Mouse (Mus musculus) heart, adult 11 months (tissue): ENCODE data around the gene Mospd3.

Experiments
- DNase-seq: peaks from one replicate; pipeline ENCODE4 v3.0.0; 2022

Gene Mospd3

DNA sequence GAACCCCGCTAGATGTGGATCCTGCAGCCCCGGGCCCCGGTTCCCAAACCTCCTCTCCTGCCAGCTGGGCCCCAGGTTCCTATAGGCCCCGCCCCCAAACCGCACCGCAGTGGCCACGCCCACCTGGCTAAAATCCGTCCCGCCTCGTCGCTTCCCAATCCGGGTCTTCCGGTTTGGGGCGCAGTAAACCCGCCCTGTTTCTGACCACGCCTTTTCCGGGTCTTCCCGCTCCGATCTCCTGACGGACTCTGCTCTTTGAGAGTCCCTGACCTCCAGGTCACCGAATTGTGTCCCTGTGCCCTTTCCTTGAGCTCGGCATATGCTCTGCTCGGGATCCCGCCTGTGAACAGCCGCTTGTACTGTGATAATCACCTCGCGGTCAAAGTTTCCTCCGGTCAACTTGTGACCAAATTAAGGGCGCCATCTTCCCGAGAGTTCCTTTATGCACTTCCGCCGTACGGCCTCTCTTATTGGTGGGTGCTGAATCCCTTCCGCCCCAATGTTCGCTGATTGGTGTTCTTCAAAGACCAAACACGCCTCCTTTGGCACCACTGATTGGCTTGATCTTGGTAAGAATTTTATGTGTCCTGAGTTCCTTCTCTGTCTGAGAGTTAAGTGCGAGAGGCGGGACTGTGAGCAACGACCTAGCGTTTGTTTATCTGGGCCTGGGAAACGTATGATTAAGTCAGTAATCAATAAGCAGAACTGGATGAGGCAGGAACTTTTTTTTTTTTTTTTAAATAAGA lies at the start of gene Mospd3:
Gene Mospd3 (minus strand): TSS at position 440 of the 746 bp plus-strand sequence.
- DNase-seq = peak; percentile 100

DNA sequence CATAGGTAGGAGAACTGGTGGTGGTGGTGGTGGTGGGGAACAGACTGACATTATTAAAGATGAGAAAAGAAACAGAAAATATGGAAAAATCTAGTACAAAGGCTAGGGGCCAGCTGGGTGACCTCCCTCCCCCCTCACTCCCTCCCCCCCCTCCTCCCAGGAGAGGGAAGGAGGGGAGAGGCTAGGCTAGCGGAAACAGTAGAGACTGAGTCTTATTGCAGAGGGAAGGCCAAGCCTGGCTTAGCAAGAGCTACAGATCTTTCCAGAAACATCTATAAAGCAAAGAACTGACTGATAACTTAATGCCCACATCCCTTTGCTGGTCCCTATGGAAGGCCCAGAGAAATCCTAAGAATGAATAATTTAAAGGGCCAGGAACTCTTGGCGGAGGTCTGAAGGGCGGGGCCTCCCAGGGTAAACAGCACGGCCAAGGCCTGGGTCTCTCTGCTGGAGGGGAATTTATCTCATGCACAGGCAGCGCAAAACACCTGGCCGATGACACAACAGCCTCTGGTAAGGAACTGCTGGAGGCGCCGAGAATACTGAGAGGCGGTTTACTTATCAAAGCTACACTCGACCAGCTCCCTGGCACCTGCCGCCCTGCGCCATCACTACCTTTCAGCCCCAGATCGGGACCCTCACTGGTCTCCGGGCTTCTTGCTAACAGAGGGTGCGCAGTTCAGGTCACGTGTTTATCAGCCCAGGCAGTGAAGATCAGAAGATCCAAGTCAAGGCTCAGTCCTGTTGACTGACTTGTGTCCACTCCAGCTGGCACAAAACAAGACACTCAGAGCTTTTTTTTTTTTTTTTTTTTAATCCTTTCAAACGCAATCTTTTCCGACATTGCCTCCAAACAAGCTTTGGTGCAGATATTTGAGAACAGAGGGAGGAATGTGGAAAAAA lies 49.1 kb upstream of the Mospd3 start:
- DNase-seq = peak; percentile 94

DNA sequence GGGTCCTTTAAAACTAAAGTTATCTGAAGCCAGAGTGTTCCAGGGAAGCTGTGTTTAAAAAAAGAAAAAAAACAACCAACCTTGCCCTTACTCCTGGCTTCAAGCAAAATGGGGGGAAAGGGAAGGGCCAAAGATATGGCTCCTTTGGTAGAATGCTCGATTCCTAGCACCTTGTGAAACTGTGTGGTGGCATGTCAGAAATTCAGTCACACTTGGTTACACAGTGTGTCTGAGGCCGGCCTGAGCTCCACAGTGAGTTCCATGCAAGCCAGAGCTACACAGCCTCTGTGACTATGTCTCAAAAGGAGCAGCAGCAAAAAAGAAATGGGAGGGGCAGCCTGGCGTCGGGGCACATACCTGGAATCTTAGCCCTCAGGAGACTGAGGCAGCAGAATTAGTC lies 48.4 kb upstream of the Mospd3 start:
- DNase-seq = no peak

DNA sequence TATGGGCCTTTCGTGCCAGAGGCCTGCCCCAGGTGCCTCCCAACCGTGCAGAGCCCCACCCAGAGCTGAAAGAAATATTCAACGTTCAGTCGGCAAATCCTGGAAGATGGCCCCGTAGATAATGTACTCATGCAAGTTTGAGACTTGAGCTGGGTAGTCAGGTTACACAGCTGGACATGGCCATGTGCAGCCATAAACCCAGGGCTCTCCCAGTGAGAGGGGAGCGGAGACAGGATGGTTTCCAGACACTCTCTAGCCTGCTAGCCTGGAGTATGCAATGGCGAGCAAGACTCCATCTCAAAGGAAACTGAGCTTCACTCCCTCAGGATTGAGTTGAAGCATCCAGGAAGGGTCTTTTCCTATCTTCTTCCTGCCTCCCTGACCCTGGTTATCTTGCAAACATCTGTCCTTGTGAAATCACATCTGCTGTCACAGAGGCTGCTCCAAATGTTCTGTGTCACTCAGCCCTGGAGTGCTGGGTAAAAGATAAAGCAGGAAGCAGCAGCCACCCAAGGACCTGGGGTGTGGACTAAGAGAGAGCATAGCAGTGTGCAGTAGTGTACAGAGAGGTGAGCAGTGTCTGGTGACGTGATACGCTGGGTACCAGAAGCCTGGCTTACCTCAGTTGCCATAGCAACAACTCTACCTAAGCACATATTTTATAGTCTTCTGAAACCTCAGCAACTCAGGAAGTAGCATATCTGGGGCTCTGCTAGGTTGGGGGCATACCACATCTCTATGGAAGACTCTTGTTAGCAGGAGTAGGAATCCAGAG lies 47.2 kb upstream of the Mospd3 start:
- no peak for DNase-seq

DNA sequence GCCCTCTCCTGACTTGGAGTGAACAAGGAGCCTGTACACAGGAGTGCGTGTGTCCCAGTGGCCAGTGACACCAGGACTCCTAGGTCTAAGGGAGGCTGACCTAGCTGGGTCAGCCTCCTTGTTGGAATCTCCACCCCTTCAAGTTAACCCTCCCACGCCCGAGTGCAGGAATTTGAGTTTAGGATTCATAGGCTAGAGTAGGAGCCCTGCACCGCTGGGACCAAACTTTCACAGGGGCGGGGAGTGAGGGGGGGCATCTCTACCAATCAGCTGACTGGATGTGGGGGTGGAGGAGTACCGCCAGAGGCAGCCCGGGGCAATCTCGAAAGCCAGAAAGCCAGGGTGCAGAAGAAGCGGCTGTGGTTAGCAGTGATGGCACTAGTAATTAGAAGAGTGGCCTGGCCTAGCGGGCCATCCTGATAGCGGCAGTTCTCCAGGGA lies 44.8 kb upstream of the Mospd3 start, which contains the start of gene Irs3:
Gene Irs3 (minus strand): TSS at position 63 of the 440 bp plus-strand sequence.
- peak; percentile 97 for DNase-seq

DNA sequence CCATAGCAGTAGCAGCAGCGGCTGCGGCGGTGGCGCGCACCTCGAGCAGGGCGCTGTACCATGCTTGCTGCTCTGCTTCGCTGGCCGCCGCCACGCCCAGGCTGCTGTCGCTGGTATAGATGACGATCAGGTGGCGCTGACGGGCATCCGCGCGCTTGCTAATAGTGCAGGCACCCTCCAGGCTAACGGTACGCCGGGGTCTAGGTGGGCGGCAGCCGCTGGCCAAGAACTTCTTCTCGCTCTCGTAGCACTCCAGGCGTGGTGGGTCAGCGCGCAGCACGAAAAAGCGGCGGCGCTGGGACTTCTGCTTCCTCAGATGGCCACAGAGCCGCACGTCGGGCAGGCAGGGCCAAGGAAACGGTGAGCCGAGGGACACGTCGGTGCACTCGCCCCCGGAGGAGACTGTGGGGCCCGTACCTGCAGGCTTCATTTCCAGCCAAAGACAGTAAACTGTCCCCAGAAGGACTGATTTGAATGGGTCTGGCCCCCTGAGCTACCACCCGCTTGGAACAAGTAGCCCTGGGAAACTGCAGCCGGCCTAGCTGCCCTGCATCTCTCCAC lies 44.3 kb upstream of the Mospd3 start:
- DNase-seq = no peak

DNA sequence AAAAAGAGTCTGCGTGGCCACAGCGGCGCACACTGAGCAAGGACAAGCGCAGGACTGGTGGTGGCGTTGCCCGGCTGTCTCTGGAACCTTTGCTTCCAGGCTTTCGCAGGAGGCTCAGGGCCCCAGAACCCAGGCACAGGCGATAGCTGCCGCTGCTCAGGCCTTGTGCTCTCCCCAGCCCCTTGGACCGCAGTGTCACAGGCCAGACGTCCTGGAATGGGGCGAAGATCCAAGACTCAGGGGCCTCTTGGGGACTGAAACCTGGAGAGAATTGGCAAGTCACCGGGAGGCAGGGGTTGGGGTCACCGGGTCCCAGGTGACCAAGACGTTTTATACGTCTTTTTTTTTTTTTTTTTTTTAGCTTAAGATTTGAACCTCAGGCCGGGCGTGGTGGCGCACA lies 43.6 kb upstream of the Mospd3 start:
- no peak for DNase-seq

DNA sequence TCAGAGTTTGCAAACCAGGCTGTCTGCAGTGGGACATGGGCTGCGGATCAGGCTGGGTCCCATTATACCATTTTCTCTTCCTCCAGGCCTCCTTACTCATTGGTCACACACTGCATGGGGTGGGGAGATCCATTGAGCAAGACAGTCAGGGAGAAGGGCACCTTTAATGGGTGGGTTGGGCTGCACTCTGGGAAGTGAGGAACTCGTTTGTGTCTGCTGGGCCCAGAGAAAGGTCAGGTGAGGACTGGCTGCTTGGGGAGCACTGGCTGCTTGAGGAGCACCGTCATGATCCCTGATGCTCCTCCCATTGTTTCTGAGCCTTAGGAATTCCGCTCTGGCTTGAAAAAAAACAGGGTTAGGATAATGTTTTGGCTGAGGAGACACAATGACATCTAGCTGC lies 42.0 kb upstream of the Mospd3 start:
- DNase-seq = no peak

DNA sequence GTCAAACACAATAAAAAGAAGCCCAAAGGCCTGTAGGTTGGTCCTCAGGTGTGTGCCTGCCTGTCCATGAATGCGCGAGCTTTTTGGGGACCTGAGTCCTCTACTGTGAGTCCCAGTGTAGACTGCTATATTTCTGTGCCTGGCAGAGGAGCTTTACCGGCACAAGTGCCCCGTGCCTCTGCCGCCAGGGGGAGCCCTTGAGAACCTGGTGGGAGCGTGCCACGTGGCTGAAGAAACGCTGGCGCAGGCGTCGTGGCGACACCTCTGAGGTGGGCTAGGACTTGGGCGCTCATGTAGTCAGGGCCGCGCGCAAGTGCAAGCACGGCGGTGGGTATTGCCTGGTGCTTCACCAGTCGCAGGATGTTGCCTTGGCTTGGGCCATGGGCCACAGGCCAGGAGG lies 40.2 kb upstream of the Mospd3 start, which contains the start of gene Sap25:
Gene Sap25 (plus strand): TSS at position 281 of the 400 bp plus-strand sequence.
- no peak for DNase-seq

DNA sequence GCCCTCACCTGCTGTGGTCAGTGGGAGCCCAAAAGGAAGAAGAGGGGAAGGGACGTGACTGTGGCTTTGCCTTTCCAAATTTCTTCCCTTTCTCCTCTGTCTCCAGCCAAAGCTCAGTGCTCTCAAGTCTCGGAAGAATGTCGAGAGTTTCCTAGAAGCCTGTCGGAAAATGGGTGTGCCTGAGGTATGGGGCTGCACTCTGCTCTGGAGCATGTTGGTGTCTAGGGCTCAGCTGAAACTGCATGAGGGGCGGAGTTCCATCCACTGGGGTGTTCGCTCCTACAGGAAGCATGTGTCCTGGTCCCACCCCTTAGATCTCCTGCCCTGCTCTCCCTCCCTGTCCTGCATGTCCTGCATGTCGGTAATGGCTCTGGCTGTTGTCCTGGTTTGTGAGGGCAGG lies 38.6 kb upstream of the Mospd3 start:
- DNase-seq = no peak

DNA sequence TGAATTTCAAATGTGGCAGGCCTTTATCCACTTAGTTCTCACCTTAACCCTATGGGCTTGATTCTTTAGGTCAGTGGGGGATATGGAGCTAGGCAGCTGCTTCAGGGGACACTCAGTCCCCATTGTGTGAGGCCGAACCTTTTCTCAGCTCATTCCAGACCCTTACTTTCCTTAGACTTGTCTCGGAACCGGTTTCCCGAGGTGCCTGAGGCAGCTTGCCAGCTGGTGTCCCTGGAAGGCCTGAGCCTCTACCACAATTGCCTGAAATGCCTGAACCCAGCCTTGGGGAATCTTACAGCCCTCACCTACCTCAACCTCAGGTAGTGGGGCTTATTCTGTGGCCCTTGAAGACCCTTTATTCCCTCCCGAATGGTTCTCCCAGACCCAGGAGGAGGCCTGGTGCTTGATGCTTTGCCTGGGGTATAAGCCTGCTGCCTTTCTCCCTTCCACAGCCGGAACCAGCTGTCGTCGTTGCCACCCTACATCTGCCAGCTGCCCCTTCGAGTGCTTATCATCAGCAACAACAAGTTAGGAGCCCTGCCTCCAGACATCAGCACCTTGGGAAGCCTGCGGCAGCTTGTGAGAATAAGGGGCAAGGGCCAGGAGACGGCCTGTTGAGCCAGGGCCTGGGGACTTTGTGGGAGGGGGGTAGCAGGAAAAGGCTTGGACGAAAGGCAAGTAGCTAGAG lies 32.7 kb upstream of the Mospd3 start:
- DNase-seq = no peak

DNA sequence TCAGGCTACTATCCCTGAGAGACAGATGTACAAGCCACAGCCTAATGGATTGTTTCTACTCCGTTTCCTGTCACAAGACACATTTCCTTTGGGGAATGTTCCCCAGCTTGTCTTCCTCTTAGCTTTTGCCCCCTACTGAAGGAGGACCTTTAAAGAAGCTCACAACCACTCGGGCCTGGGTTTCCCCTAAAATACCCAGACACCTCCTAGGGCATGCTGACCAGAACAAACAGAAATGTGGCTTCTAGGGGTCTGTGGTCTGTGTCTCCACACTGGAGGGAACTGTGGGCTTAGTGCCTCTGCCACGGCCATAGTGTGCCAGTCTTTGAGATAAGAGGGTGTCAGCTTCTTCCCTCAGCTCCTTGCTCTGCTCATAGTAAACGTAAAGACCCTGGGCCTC lies 30.7 kb upstream of the Mospd3 start:
- no peak for DNase-seq

DNA sequence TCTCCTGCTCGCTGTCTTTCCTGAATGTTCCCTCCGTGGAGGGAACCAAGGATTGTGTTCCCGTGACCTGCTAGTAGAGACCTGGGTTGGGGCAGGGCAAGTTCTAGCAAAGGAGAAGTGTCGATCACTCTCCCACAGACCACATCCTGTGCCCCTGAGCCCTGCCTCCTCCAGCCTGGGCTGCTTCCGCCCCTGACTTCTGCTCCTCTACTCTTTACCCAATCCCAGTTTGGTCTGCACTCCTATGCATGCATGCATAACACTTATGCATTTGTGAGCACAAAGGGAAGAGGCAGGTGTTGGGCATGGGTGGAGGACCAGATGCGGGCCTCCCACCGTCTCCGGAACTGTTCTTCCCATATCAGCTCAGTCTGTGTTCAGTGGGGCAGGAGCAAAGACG lies 30.3 kb upstream of the Mospd3 start:
- DNase-seq = peak; percentile 97

DNA sequence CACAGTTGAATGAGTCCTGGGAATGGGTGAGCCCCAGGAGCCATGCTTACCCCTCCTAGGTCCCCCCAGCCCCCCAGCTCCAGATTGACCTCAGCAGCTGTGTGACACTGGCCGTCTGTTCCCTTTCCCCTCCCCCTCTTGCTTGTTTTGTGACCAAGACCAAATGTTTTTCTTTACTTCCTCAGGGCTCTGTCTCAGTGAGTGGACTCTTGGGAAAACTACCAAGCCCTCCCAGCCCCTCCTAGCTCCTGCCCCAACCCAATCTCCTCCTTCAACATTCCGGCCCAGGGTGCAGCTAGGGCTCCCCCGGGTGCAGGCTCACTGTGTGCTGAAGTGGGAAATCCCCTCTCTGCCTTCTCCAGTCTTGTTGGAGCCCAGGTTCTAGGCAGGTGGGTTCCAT lies 29.7 kb upstream of the Mospd3 start:
- DNase-seq = peak; percentile 98

DNA sequence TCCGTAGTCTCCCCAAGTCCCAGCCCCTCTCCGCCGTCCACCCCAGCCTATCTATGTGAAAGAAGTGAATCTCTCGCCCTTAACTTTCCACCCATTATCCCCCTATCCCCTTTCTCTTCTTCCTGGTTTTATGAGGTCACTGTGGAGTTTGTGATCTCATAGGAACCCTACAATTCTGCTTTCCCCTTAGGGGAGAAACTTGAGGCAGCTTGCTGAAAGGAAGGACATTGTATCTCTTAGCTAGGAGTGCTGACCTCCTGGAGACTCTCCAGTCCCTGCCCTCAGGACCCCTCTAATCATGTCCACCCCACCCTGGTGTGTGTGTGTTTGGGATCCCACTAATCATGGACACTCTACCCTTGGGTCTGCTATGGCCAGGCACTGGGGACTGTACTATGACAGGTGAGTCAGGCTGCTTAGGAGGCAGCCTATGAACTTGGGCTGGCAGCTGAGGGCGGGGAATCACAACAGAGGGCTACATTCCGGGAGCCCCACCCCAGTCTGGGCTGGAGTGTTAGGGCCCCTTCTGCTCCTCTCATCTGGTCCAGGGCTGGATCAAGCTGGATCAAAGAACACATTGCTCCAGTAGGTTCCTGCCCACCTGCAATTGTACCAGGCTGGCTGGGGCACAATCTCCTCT lies 29.2 kb upstream of the Mospd3 start:
- DNase-seq = peak; percentile 96

DNA sequence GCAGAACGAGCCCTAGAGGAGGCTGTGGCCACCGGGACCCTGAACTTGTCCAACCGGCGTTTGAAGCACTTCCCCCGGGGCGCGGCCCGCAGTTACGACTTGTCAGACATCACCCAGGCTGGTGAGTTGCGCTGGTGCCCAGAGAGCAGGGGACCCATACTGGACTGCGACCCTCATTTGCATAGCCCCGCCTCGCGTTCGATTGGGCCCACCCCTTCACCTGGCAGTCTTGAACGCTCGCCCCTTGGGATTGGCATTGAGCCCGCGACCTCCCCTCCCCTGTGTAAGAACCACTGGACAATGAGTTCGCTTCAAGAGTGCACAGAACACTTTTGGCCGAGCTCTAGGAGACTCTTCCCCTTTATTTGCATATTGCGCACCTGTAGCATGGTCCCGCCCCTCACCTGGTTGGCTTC lies 28.5 kb upstream of the Mospd3 start:
- no peak for DNase-seq

DNA sequence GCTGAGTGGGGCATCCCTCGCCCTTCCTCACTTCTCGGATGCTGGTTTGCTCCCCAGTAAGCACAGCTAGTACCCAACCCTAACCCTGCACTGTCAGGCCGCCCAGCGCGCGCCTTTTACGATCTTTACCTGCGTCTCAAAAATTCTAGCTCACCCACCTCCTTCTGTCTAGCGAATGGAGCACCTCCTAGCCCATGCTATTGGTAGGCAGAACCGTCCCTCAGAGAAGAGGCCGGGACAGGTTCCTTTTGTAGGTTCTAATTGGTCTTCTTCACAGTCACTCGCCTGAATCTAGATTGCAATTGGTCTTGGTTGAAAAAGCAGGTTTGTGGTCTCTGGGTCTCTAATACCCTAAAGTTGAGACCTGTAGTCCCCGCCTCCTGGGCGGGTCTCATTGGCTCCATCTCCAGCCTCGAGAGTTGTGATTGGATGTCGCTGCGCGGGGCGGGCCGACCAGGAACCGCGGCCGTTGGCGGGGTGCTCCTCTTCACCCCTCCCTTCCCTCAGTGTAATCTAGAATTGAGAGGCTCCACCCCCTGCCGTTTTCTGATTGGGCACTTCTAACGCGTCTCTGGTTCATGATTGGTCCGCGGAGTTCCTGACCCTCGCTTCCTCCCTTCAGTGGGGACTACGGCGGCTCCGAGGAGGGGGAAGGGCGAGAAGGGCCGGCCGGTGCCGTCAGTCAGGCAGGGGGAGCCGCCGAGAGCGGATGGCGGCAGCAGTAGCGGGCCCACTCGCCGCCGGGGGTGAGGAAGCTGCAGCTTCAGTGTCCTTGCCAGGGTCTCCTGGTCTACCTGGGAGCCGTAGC lies 27.8 kb upstream of the Mospd3 start, which contains the start of the genes Fbxo24, Lrch4 and Gm20605:
Gene Fbxo24 (minus strand): TSS at position 505 of the 808 bp plus-strand sequence.
Gene Lrch4 (plus strand): TSS at position 624 of the 808 bp plus-strand sequence.
Gene Gm20605 (plus strand): TSS at position 678 of the 808 bp plus-strand sequence.
- peak; percentile 100 for DNase-seq

DNA sequence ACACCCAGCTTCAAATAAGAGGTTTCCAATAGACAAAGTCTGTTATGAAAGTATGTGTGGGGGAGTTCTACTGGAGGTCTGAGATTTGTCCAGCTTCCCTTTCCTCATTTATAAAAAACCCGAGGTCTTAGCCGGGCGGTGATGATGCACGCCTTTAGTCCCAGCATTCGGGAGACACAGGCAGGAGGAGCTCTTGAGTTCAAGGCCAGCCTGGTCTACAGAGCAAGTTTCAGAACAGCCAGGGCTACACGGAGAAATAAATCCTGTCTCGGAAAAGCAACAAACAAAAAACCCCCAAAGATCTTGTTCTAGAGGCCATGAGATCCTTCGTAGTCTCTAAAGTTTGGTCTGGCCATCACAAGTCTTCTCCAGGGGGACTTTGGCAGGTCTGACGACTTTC lies 27.1 kb upstream of the Mospd3 start:
- peak; percentile 97 for DNase-seq

DNA sequence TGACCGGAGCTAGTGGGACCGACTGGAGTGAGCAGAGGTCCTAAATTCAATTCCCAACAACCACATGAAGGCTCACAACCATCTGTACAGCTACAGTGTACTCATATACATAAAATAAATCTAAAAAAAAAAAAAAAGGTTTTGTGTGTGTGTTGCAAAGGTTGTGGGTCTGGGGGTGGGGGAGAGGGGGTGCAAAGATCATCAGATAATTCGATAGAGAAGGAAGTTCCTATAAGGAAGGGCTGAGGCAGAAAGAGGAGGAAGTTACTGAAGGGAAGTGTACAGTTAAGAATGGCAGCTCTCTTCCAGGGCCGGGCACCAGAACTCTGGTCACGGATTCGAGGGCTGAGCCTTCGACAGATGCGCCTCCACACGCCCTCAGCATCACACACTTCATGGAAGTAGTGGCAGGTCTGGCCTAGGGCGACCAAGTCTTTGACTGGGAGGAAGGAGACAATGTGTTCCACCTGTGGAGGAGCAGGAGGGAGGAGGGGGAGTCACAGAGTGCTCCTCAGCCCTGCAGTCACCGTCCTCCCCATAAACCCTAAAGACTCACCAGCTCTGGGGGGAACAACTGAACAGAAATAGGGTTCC lies 23.2 kb upstream of the Mospd3 start:
- no peak for DNase-seq

DNA sequence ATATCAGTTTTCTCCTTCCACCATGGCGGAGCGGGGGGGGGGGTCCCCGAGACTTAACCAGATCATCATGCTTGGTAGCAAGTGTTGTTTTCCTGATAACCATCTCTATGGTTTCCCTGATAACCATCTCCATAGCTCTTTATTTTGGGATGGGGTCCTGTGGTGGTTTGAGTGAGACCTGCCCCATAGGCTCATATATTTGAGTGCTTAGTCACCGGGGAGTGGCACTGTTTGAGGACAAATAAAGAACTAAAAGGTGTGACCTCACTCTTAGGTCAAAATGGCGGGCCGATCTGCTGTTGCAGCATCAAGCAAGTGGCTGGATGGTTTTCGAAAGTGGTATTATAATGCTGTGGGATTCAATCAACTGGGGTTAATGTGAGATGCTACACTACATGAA lies 14.5 kb upstream of the Mospd3 start:
- DNase-seq = no peak
